Mouse (Mus musculus): ENCODE data around the gene Armc12.
"Not testable (repeated sequence)": the region's sequence is repeated elsewhere in the genome, so short reads cannot be mapped to it uniquely, and the experiment has no call there.

Gene Armc12

DNA sequence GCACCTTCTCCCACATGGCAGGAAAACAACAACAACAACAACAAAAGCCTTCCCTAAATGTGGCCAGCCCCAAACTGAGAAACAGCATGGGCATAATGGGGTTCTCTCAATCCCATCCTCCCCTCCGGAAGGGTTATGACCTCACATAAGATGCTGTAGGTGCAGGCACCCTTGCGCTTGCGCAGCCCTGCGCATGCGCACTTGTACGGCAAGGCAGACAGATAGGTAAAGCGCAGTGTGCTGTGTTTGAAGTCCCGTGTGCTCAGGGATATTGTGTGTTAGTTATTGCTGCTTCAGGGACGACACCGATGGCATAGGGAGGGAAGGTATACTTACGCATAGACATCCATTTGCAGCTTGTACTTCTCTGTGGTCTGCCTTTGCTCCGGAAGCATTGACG is 2.7 kb downstream of the Armc12 start:
- DNase-seq: no peak

DNA sequence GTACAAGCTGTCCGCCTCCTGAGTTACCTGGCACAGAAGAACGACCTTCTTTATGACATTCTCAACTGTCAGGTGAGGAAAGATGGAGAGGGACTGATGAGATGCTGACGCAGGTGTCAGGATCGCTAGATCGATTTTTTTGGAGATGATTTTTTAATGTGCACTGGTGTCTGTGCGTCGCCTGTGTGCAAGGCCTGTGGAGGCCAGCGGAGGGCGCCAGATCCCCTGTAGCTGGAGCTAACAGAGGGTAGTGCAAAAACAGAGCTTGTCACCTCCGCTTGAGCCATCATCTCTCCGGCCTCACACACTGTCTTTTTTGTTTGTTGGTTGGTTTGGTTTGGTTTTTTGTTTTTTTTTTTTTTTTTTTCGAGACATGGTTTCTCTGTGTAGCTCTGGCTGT is 7.3 kb downstream of the Armc12 start:
- no peak for DNase-seq

DNA sequence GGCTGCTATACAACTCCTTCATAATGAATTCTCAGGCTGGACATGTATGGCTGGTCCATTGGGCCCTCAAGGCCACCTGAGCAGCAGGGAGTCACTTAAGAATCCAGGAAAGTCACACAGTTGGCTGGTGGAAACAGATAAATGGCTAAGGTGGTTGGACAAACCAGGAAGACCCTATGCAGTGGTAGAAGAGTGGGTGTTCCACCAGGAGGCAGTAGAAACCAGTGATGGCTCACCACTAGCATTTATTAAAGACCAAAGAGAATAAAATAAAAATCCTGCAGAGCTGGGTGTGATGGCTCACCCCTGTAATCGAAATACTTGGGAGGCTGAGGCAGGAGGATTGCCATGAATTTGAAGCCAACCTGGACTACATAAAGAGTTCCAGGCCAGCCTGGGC is 16.3 kb downstream of the Armc12 start:
- DNase-seq: no peak

DNA sequence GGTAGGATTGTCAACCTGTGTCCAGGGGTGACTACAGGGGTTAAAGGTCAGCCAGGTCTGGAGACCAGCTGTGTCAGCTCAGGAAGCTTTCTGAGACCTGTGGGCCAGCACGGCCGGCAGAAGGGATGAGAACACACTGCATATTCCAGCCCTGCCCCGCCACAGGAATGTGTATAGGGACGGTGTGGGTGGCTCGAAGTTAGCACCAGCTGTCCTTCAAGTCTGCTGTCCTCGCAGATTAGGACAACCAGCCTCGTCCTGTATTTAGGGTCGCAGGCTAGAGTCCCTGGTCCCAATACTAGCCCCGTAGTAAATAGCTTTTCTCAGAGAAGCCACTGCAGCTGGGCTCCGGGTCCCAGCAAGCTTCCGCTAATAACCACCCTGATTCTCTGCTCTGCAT is 17.9 kb downstream of the Armc12 start:
- no peak for DNase-seq

DNA sequence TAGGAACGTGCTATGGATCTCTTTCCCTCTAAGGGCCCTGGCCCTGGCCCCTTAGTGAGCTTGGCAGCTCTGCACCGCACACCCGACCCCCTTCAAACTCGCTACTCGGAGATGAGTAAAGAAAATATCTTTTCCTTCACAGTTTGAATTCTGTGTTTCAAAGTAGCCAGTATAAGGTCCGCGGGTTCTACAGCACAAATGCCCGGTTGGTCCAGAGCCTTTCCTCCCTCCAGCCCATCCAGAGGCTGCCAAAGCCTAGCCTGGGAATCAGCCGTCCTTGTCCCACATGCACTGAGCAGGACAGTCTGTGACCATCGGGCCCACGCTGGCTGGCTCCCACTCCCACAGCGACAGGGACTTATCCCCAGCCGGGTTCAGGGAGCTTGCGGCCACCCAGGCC is 18.5 kb downstream of the Armc12 start, which contains the start of gene Clpsl2:
Clpsl2 (plus strand) TSS at position 301 of the 400 bp plus-strand sequence.
- no peak for DNase-seq

DNA sequence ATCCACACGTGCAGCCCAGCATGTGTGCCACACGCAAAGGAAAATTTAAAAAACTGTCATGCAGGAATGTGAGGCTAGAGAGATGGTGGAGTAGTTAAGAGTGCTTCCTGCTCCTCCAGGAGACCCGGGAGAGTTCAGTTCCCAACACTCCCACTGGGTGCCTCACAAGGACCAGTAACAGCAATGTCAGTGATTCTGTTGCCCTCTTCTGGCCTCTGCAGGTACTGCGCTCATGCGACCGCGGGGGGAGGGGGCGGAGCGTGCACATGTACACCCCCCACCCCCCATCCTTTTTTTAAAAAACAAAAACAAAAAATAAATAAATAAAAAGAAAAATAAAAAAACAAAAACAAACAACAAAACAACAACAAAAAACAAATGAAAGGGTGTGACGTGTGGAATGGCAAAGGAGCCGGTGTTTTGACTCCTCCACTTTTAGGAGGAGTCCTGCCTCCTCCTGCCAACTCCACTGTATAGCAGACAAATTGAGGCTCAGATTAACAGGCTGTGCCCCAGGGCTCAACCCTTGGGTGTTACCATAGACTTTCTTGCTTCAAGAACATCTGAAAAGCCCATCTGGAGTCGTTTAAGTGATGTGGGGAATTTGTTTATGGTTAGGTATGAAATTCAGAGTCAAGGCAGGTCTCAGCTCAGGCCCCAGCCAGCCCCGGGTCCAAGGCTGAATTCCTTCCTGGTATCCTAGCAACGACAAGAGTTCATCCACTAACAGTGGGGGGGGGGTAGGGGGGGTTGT is 22.6 kb downstream of the Armc12 start:
- peak; percentile 28 for DNase-seq

DNA sequence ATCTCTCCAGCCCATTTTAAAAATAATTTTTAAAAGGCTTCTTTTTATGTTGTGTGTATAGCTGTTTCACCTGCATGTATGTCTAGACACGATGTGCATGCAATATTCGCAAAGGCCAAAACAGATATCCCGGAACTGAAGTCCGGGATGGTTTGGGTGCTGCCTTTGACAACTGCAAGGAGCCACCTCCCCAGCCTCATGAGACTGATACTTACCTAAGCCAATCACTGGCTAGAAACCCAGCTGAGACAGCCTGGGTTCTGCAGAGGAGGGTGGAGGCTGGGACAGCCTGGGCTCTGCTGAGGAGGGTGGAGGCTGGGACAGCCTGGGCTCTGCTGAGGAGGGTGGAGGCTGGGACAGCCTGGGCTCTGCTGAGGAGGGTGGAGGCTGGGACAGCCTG is 23.4 kb downstream of the Armc12 start:
- not testable (repeated sequence) for DNase-seq

DNA sequence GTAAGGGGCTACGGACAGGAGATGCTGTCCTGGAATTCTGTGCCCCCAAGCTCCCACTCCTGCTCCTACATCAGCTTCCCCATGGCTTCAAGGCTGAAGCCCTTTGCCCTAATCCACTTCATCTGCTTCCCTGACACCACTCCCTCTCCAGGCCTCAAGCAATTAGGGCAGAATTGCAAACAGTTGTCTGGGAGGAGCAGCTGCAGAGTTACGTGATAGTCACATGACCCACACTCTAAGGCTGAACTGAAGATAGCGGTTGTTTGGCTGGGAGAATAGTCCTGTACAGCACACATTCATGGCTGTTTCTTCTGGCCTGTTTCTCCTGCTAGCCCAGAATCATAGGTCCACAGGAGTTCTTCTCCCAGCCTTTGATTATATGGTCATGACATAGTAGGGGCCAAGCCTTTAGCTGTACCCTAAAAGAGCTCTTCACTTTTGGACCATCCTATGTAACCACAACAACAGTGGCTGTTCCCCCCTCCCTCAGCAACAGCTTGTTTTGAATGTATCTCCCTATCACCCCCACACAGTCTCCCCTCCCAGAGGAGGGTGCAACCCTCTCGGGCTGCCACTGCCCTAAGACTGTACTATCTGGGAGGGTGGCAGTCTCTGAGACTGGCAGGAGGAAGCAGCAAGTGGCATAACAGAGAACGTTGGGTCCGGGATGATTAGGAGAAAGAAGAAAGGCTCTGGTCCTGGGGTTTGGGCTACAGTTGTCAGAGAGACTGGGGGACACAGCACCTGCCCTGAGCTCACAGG is 26.2 kb downstream of the Armc12 start:
- no peak for DNase-seq

DNA sequence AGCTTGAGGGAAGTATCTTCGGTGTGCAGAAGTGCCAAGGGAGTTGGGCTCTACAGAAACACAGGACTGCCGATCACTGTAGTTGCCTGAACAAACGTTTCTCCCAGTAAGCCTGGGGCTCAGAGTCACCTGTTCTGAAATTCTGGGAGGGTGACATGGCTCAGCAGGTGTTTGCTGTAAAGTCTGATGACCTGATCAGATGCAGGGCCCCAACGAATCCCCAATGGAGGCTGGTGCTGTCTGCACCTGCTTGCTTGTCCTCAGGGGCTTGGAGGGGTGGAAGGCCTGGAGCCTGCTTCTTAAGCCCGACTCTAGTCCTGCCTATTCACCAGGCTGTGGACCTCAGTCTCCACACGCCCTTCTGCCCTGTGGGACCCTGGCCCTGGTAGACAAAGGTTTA is 27.2 kb downstream of the Armc12 start:
- no peak for DNase-seq

DNA sequence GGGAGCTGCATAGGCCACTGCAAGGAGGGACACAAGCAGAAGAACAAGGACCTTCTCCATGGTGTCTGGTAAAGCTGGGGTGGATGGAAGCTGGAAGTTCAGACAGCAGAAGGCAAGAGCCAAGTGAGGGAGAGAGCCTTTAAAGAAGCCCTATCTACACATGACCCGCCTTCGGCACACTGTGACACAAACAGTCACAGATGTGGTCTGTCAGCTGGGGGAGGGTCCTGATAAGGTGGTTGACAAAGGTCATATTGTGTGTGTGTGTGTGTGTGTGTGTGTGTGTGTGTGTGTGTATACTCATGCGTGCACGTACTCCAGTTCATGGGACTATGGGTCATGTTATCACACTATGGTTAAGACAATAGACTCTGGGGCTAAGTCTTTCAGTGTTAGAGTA is 30.0 kb downstream of the Armc12 start, which contains the start of gene Clps:
Clps (minus strand) TSS at position 169 of the 400 bp plus-strand sequence.
- no peak for DNase-seq

DNA sequence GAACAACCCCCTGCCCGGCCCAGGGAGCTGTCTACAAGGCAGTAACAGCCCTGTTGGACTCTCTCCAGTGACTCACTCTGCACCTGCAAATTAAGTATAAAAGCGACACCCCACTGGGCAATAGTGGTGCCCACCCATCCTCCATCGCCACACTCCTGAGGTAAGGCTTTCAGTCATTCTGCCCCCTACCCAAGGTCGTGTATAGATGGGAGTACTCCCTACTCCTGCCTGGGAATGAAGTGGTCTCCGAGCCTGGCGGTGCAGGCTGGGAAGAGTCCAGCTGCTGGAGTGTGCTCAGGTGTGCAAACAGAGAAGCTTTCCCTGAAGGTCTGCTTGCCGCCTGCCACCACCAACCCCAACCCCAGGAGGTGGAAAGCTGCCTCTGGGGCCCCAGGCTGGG is 31.0 kb downstream of the Armc12 start:
- DNase-seq: no peak

DNA sequence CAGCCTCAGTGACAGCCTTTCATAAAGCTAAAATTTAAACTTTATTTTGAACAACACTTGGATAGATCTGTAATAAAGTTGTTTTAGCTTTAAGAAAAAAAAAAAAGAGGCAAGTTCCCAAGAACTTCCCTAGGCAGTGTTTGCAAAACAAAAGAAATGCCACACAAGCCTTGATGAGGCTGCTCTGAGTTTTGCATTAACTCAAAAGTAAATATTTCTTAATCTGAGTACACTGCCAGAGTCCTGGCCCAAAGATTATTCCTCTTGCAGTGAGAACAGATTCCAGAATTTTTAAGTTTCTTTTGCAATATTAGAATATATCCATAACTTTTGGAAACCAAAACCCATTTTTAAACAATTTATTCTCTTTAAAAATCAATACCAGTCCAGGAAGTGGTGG is 34.6 kb downstream of the Armc12 start:
- no peak for DNase-seq

DNA sequence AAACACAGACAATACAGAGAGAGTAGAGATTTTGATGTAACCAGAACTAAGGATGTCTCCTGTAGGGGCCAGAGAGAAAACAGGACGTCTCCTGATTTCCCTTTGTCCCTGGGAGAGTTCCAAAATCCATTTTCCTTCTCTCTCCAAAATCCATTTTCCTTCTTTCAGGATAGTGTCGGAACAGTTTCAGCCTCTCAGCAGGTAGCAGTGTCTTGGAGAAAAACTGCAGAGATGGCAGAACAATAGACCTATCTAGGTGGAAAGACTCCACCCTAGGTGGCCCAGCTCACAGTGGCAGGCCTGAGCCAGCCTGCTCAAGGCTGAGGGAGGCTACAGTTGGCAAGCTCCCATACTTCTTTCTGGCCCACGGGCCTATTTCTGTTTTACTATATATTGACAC is 36.9 kb downstream of the Armc12 start:
- DNase-seq: no peak

DNA sequence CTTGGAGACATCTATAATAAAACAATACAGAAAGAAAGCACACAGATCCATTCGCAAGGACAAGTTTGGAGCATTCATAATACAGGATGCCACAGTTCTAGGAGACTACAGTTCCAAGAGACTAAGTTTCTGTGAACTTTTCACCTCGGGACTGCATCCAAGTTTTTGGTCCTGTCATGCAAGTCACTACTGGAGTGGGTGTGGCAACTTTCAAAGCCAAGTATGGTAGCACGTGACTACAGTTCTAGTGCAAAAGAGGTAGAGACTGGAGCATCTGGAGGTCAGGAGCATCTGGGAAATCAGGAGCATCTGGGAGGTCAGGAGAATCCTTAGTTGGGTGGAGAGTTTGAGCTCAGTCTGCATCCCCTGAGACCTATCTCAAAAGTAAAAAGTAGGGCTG is 41.3 kb downstream of the Armc12 start:
- no peak for DNase-seq

DNA sequence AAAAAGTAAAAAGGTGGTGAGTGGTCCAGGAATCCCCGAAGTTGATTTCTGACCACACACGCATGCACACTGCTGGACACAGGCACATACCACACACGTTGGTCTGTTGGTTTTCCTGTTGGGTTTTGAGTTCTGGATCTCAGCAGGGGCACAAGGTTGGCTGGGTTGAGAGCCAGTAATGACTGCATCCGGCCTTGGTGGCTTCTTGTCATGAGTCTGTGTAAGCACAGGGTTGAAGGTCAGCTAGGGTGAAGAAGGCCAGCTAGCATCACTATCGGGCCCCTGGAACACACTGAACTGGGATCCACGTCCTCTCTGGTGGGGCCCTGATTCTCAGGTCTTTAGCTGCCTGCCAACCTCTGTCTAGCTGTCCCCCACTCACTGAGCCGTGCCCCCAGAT is 41.9 kb downstream of the Armc12 start:
- no peak for DNase-seq

DNA sequence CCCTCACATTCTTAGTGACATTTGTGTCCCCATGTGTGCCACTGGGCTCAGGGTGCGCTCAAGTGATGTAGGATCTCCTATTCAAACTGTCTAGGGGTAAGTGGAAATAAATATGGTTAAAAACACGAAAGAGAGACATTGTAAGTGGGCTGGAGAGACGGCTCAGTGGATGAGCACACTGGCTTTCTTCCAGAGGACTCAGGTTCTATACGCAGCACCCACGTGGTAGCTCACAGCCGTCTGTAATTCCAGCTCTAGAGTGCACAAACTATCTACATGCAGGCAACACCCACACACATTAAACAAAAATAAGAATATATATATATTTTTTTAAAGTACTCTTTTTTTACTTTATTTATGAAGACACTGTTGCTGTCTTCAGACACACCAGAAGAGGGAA is 42.3 kb downstream of the Armc12 start:
- DNase-seq: no peak

DNA sequence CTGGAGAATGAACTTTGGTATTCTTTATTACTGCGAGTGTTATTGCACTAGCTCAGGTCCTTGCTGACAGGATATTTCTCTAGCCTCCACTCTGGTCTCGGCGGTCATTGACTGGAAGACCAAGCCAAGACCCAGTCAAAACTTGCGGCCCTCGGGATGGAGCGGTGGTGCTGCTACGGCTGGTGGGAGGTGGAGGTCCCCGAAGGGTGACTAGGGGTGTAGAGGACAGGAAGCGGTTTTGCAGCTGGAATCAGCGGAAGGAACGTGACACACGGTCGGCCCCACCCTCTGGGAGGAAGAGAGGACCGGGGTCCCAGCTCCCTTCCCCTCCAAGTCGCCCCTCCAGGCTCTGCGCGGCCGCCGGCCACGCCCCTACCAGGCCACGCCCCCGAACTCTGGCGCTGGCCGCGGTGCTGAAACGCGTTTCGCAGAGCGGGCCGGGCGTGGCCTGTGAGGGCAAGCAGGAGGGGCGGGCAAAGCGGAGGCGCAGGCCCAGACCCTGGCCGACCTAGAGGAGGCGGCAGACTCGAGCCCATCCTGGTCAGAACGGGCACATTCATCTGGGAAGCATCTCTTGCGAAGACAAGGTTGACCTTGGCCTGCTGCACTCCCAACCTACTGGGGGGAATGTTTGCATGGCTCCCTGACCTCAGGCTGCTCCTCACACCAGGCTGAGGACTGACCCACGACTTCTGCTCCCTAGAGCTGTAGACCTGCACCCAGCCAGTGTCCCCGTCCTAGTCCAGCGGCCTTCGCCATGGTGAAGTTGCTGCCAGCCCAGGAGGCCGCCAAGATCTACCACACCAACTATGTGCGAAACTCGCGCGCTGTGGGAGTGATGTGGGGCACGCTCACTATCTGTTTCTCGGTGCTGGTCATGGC is 44.9 kb downstream of the Armc12 start, which contains the start of gene Lhfpl5:
Lhfpl5 (plus strand) TSS at position 398 of the 882 bp plus-strand sequence.
- peak; percentile 20 for DNase-seq

DNA sequence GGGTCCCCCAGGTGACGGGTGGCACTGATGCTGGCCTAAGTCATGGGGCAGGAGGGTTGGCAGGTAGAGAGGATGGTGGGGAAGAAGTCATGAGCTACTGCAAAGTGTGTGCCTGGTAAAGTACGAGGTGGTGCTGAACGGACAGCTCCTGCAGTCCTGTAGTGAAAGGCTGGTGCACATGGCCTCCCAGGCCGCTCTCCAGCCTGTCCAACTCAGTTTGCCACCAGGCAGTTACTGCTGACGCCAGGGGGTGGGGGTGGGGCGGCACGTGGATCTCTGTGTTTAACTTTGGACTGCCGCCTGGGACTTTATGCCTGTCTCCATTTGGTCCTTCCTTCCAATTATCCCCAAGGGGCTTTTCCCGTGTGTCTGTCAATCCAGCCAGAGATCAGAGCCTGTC is 49.8 kb downstream of the Armc12 start:
- no peak for DNase-seq

DNA sequence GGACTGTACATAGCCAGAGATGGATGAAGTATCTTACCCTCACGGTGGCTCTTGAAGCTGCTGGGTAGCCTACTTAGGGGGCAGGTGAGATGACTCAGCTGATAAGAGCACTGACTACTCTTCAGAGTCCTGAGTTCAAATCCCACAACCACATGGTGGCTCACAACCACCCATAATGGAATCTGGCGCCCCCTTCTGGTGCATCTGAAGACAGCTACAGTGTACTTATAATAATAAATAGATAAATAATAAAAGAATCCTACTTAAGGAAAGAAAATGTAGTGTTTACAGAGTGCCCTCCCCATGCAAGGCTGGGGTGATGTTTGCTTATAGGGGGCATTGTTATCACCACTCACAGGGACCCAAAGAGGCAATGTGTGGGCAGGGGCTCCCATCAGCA is 50.5 kb downstream of the Armc12 start:
- no peak for DNase-seq

DNA sequence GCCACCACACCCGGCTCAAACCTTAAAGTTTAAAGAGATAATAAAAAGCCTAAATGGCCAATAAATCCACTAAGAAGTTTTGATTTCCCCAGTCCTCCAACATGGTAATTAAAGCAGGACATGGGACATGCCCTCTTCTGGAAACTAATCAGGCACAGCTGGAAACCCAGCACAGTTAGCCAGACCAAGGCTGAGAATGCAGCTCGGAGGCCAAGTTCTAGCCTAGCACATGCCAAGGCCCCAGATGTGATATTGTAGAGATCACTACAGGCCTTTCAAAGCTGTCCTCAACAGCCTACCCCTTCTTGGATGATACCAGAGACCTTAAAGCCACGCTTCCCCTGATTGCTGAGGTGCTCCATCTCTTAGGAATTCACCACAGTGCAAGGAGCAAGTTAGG is 55.9 kb downstream of the Armc12 start:
- no peak for DNase-seq

DNA sequence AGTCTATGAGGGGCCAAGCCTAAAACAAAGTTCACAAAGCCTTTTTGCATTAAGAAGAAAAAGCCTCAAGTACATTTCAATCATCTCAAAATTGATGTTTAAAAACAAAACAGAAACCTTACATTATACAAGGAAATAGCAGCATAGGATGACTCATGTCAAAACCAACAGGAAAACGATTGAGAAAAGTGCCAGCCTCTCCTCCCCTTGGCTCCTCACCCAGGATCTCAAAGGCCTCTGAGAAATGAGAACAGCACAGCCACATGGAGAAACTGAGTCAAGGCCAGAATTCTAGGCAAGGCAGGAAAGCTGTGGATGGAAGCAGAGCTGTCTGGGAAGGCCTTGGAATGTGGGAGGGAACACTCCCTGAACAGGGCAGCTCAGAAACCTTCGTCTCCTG is 58.0 kb downstream of the Armc12 start:
- no peak for DNase-seq

Measured in cerebellum, adult 11-12 months (tissue).